Mouse (Mus musculus) kidney, embryonic 15.5 days (tissue): ENCODE measurements around the gene Emx1. TPM values are rescaled to one million over a fixed set of nuclear protein-coding genes. Genes with fewer than 3 reads are reported as not detected.

Experiments used
- ATAC-seq: fragments of 200-750 bp; cut with Nextera tagmentation; replicated peaks from 2 replicates; pipeline ENCODE4 v1.8.0; 2017; ENCODE audit warnings: moderate TSS enrichment; ENCODE audit not compliant: low FRiP score
- H3K27ac ChIP-seq: fragments of 300-500 bp; sonication (generic); 2 replicates; pipeline ENCODE4 v1.5.1; 2015; ENCODE audit warnings: mild to moderate bottlenecking, inconsistent platforms
- H3K27me3 ChIP-seq: fragments of 300-500 bp; sonication (generic); 2 replicates; pipeline ENCODE4 v1.6.1; 2015; ENCODE audit warnings: inconsistent platforms
- H3K36me3 ChIP-seq: fragments of 300-500 bp; sonication (generic); 2 replicates; pipeline ENCODE4 v1.6.1; 2015; ENCODE audit warnings: inconsistent platforms
- H3K4me1 ChIP-seq: fragments of 300-500 bp; sonication (generic); 2 replicates; pipeline ENCODE4 v1.6.1; 2015; ENCODE audit warnings: inconsistent platforms
- H3K4me2 ChIP-seq: fragments of 300-500 bp; sonication (generic); 2 replicates; pipeline ENCODE4 v1.6.1; 2015; ENCODE audit warnings: moderate library complexity, mild to moderate bottlenecking, inconsistent platforms
- H3K4me3 ChIP-seq: fragments of 300-500 bp; sonication (generic); replicated peaks from 2 replicates; pipeline ENCODE4 v1.5.1; 2015; ENCODE audit warnings: mild to moderate bottlenecking, inconsistent platforms
- H3K9ac ChIP-seq: fragments of 300-500 bp; sonication (generic); 2 replicates; pipeline ENCODE4 v1.6.1; 2015; ENCODE audit warnings: mild to moderate bottlenecking, inconsistent platforms
- H3K9me3 ChIP-seq: fragments of 300-500 bp; sonication (generic); replicated peaks from 2 replicates; pipeline ENCODE4 v1.6.1; 2016; ENCODE audit warnings: inconsistent platforms
- WGBS: fragments of 180-500 bp; shearing (Covaris S2); methylation state at CpG from one replicate; pipeline ENCODE4 v1.1.7; 2015; ENCODE audit warnings: mixed read lengths; 5-methylcytosine and 5-hydroxymethylcytosine counted together
- polyA plus RNA-seq: library from polyadenylated mRNA; unstranded; fragments of >200 nt; fragmentation: Nextera tagmentation; extraction: Ambion mirVana; gene quantifications from 2 replicates; pipeline ENCODE4 v1.2.1, GENCODE M21; 2015

Emx1 gene
- polyA plus RNA-seq, 1 experiment from 2014 or later: 12.9 TPM

DNA sequence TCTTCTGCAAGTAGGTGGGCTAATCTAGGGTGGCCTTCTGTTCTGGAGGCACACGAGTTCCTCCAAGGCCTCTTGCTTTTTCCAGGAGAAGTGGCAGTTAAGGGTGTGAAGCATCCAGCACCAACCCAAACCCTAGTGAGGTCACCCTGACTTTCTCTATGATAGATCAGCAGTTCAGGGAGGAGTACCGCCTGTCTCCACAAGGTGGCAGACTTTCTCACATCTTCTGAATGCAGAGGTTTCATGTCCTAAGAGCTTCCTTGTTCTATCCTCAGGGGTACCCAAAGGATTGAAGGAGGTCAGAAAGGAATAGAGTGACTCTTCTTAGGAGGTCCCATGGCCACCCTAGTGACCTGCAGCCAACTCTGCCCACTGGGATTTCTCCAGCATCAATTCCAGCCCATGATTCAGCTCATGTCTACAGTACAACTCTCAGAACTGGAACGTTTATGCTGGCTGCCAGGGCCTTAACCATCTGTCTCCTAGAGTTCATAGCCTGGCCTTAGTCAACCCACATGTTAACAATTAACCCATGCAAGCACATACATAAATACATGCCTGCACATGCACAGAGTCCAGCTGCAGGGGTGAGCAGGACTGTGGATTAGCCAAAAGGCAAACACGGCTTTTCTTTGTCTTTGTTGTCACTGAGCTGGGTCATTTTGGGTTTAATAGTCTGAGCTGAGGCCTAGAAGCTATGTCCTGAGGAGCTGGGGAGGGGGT lies 26.9 kb upstream of the Emx1 start:
- Histone ChIP-seq H3K4me2 (no peak overlapping the region), H3K36me3 (no peaks in the 10 kb centered on the region), H3K9ac (no peak overlapping the region), H3K27me3 (peaks cover 5% of the 10 kb centered on the region; the same call in 1 of the 2 replicates), H3K4me3 (no peak overlapping the region), H3K27ac (no peak overlapping the region), H3K4me1 (peaks cover 1% of the 10 kb centered on the region), H3K9me3 (no peaks in the 10 kb centered on the region)
- ATAC-seq: no peak
- WGBS: 41% methylated on average over 4 of the region's 4 CpGs

DNA sequence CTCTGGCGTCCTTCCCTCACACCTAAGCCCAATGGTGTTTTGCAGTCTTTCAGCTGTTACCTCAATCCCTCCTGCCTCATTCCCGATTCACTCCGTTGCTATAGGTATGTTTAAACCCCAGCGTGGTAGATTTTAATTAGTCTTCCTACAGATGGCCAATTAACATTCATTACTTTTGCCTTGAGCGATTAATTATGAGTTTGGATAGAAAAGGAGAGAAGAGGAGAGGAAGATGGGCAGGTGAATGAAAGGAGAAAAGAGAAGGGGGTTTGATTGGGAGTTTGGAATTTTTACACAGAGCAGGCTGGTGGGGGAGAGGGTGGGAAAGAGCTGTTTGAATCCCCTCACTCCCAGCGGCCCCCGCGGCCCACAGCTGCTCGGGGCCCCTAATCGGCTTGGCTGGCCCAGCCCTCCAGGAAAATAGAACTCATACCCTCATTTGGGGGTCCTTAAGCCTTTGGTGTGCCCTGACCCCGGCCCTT lies 21.8 kb upstream of the Emx1 start:
- Histone ChIP-seq H3K36me3 (no peaks in the 10 kb centered on the region), H3K4me3 (no peak overlapping the region), H3K4me2 (no peak overlapping the region), H3K4me1 (no peaks in the 10 kb centered on the region), H3K9me3 (no peaks in the 10 kb centered on the region), H3K9ac (no peak overlapping the region), H3K27me3 (peaks cover 10% of the 10 kb centered on the region), H3K27ac (no peak overlapping the region)
- ATAC-seq: no peak
- 57% methylated on average over 11 of the region's 11 CpGs for WGBS

DNA sequence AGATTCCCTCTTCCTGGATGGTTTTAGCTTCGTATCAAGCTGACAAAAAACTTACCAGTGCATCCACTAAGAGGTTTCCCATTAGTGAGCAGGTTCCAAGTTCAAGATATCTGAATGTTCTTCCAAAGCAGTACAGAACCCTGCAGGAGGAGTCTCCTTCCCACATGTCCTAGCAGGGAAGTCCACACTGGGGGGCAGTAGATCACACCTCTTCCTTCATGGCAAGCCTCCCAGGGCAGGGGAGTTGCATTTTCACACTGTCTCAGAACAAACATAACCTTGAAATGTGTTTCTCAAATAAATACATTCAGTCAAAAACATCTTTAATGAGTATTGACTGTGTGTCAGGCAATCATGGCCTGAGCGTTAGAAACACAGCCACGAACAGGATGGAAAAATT lies 7.7 kb upstream of the Emx1 start:
- 78% methylated on average over 3 of the region's 3 CpGs for WGBS

DNA sequence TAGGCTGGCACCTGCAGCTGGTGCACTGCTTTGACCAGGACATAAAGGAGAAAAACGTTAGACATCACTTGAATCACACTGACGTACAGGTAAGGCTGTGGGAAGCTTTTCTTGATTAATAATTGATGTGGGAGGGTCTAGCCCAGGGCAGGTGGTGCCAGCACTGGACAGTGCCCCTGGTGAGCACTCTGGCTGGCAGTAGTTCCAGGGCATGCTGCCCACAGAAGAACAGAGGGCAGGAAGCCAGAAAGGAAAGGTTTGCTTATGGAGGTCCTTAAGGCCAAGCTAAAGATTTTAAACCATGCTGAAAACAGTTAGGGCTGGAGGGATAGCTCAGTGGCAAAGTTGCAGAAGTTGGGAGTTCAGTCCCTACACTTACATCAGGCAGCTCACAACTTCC lies 7.2 kb upstream of the Emx1 start:
- no peaks in the 10 kb centered on the region for H3K4me1 ChIP-seq
- ATAC-seq: no peak
- WGBS: 59% methylated on average over 2 of the region's 2 CpGs
- H3K36me3 ChIP-seq: no peaks in the 10 kb centered on the region
- H3K9ac ChIP-seq: no peak overlapping the region
- H3K4me2 ChIP-seq: no peak overlapping the region
- H3K9me3 ChIP-seq: no peaks in the 10 kb centered on the region
- H3K27me3 ChIP-seq: peaks cover 34% of the 10 kb centered on the region
- H3K27ac ChIP-seq: no peak overlapping the region
- no peak overlapping the region for H3K4me3 ChIP-seq

More for the DNA sequence above, 7.7 kb upstream of the Emx1 start:
- Histone ChIP-seq H3K36me3 (no peaks in the 10 kb centered on the region), H3K4me3 (no peak overlapping the region), H3K9ac (no peak overlapping the region), H3K27me3 (peaks cover 34% of the 10 kb centered on the region), H3K4me1 (no peaks in the 10 kb centered on the region), H3K27ac (no peak overlapping the region), H3K9me3 (no peaks in the 10 kb centered on the region), H3K4me2 (no peak overlapping the region)
- ATAC-seq: no peak

- H3K27me3 ChIP-seq: peaks cover 69% of the 10 kb centered on the region
Measured at GRCm38 (mm10) chr6:85183951-85184350, 3.3 kb upstream of the Emx1 start.

GRCm38 (mm10) chr6:85186033-85186743 lies 1.1 kb upstream of the Emx1 start:
- H3K4me3 ChIP-seq: peak overlapping the region; percentile 48
- peak overlapping the region; percentile 82 for H3K4me2 ChIP-seq
- H3K4me1 ChIP-seq: peaks cover 49% of the 10 kb centered on the region
- H3K27me3 ChIP-seq: peaks cover 83% of the 10 kb centered on the region
- no peaks in the 10 kb centered on the region for H3K9me3 ChIP-seq
- no peak overlapping the region for H3K27ac ChIP-seq
- WGBS: 2% methylated on average over 33 of the region's 33 CpGs
- ATAC-seq: no peak
- no peak overlapping the region for H3K9ac ChIP-seq
- no peaks in the 10 kb centered on the region for H3K36me3 ChIP-seq

More at GRCm38 (mm10) chr6:85183951-85184350, 3.3 kb upstream of the Emx1 start:
- Histone ChIP-seq H3K27ac (no peak overlapping the region), H3K9ac (no peak overlapping the region), H3K36me3 (no peaks in the 10 kb centered on the region), H3K9me3 (no peaks in the 10 kb centered on the region), H3K4me2 (no peak overlapping the region), H3K4me3 (no peak overlapping the region), H3K4me1 (peaks cover 33% of the 10 kb centered on the region)
- no peak for ATAC-seq
- 53% methylated on average over 3 of the region's 3 CpGs for WGBS

- 2% methylated on average over 15 of the region's 15 CpGs for WGBS
- H3K36me3 ChIP-seq: no peaks in the 10 kb centered on the region
- H3K4me3 ChIP-seq: peak overlapping the region; percentile 48
- peak overlapping the region; percentile 82 for H3K4me2 ChIP-seq
- H3K4me1 ChIP-seq: peaks cover 49% of the 10 kb centered on the region
- no peak overlapping the region for H3K9ac ChIP-seq
- no peak for ATAC-seq
- H3K27me3 ChIP-seq: peaks cover 85% of the 10 kb centered on the region
- H3K9me3 ChIP-seq: no peaks in the 10 kb centered on the region
- H3K27ac ChIP-seq: no peak overlapping the region
Measured at GRCm38 (mm10) chr6:85186744-85187059, 536 bp upstream of the Emx1 start.

- peak overlapping the region; percentile 52 for H3K9ac ChIP-seq
- ATAC-seq: no peak
- peak overlapping the region; percentile 48 for H3K4me3 ChIP-seq
- peaks cover 49% of the 10 kb centered on the region for H3K4me1 ChIP-seq
- H3K9me3 ChIP-seq: no peaks in the 10 kb centered on the region
- no peaks in the 10 kb centered on the region for H3K36me3 ChIP-seq
- peak overlapping the region; percentile 82 for H3K4me2 ChIP-seq
- under 1% methylated on average over 39 of the region's 39 CpGs for WGBS
- H3K27ac ChIP-seq: no peak overlapping the region
- H3K27me3 ChIP-seq: peaks cover 95% of the 10 kb centered on the region
Measured at GRCm38 (mm10) chr6:85188256-85189110, 1.2 kb downstream of the Emx1 start.

DNA sequence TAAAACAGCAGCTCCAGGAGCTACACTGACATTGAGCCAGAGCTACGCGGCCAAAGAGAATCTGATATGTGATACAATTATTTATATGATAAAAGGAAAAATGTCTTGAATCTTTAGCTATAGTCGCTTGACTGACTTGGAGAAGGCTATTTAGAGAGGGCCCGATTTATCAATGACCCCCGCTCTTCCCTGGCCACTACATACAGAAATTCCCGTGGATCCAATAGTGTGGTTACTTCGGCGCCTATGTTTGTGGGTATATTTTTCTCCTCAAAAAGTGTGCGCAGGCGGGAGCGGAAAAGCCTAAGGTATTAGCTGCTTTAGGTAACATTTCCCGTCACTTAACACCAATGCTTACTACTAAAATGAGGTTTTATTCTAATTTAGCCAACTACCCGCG lies 2.1 kb downstream of the Emx1 start:
- H3K4me3 ChIP-seq: peak overlapping the region; percentile 48
- H3K9me3 ChIP-seq: no peaks in the 10 kb centered on the region
- H3K4me1 ChIP-seq: peaks cover 54% of the 10 kb centered on the region
- peaks cover 96% of the 10 kb centered on the region for H3K27me3 ChIP-seq
- H3K27ac ChIP-seq: no peak overlapping the region
- no peaks in the 10 kb centered on the region for H3K36me3 ChIP-seq
- ATAC-seq: no peak
- WGBS: 5% methylated on average over 14 of the region's 14 CpGs
- peak overlapping the region; percentile 82 for H3K4me2 ChIP-seq
- no peak overlapping the region for H3K9ac ChIP-seq

- peaks cover 98% of the 10 kb centered on the region for H3K27me3 ChIP-seq
- no peak for ATAC-seq
- H3K4me2 ChIP-seq: peak overlapping the region; percentile 82
- no peaks in the 10 kb centered on the region for H3K9me3 ChIP-seq
- H3K27ac ChIP-seq: no peak overlapping the region
- H3K9ac ChIP-seq: no peak overlapping the region
- peaks cover 54% of the 10 kb centered on the region for H3K4me1 ChIP-seq
- WGBS: under 1% methylated on average over 52 of the region's 52 CpGs
- no peaks in the 10 kb centered on the region for H3K36me3 ChIP-seq
- H3K4me3 ChIP-seq: peak overlapping the region; percentile 48
Measured at GRCm38 (mm10) chr6:85189911-85190591, 2.8 kb downstream of the Emx1 start.

DNA sequence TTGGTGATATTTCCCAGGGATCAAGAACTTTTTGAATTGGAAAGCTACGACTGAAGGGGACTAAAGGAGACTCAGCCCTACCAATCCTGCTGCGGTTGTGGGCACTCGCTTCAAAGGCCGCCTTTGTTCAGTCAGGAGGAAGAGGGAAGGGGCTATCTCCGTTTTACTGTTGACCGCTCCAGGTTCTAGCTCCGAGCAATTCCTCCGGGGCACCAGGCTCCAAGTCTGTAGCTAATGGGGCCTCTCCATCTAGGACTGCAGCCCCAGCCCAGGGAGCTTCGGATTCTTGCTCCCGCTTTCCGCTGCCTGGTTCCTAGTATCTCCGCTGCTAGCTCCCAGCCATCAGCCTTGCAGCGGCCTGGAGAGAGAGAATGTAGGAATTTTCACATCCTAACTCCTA lies 3.4 kb downstream of the Emx1 start:
- Histone ChIP-seq H3K36me3 (no peaks in the 10 kb centered on the region), H3K9ac (no peak overlapping the region), H3K27me3 (peaks cover 97% of the 10 kb centered on the region), H3K4me1 (peaks cover 53% of the 10 kb centered on the region), H3K27ac (no peak overlapping the region), H3K4me2 (peak overlapping the region; percentile 82), H3K4me3 (peak overlapping the region; percentile 48), H3K9me3 (no peaks in the 10 kb centered on the region)
- WGBS: 4% methylated on average over 13 of the region's 13 CpGs
- no peak for ATAC-seq
